Mouse (Mus musculus): ENCODE measurements around the gene 3110040M04Rik. TPM values are rescaled to one million over a fixed set of nuclear protein-coding genes. Genes with fewer than 3 reads are reported as not detected.

The 3110040M04Rik gene
- total RNA-seq, 2 experiments from 2014 or later: not detected

Other genes starting within 250 kb of the 3110040M04Rik start
- gene Hmcn1, start 210.7 kb upstream of the 3110040M04Rik start, total RNA-seq (2021): 1 to 10 TPM; 1.9 to 2.2 TPM
- gene Gm47985, start 21.6 kb upstream of the 3110040M04Rik start, total RNA-seq (2021): not detected
- gene Gm8947, start 11.7 kb upstream of the 3110040M04Rik start, total RNA-seq (2021): not detected
- gene Gm47995, start 5.7 kb upstream of the 3110040M04Rik start, total RNA-seq (2021): not detected
- gene Gm47996, start 6.0 kb downstream of the 3110040M04Rik start, total RNA-seq (2021): not detected
- 100 to 1,000 TPM; 123 to 135 TPM for gene Ivns1abp, start 140.4 kb downstream of the 3110040M04Rik start, total RNA-seq (2021)
- 10 to 100 TPM; 10.5 to 15.2 TPM for gene Swt1, start 224.3 kb downstream of the 3110040M04Rik start, total RNA-seq (2021)
- 10 to 100 TPM; 24.1 to 33.0 TPM for gene Trmt1l, start 224.4 kb downstream of the 3110040M04Rik start, total RNA-seq (2021)

All from left cerebral cortex, postnatal 36 days (tissue).